Comparison of ENCODE assay signal across 51 mouse cellular contexts in genomic region chr17:36503910-36504309, GRCm38 (mm10). TPM values are rescaled to one million over a fixed set of nuclear protein-coding genes. Genes with fewer than 3 reads are reported as not detected.
"Had no signal": no experiment of that assay in that cellular context is flagged by ENCODE, and none has a peak within 500 bp of the region (broad histone marks: within the 10 kb centered on the region; RNA-seq: fewer than 3 reads in every experiment).

No protein-coding gene starts in this region.

- H3K27ac ChIP-seq: heart, embryonic 10.5 days; heart, embryonic 13.5 days; heart, embryonic 15.5 days; hindbrain, embryonic 10.5 days; hindbrain, embryonic 12.5 days; hindbrain, embryonic 13.5 days; hindbrain, embryonic 14.5 days; hindbrain, embryonic 15.5 days; hindbrain, postnatal 0 days; intestine, embryonic 15.5 days; kidney, embryonic 15.5 days; kidney, postnatal 0 days; layer of hippocampus, adult 2 months; left cerebral cortex, adult 2 months had no signal

- H3K4me1 ChIP-seq: heart, embryonic 10.5 days; heart, embryonic 13.5 days; heart, embryonic 15.5 days; hindbrain, embryonic 10.5 days; hindbrain, embryonic 12.5 days; hindbrain, embryonic 13.5 days; hindbrain, embryonic 15.5 days; intestine, embryonic 15.5 days; kidney, embryonic 15.5 days had no signal

- DNase-seq: heart, postnatal 10 days; heart, postnatal 14 days; heart, postnatal 36 days; heart, postnatal 4 days; kidney, adult 11 months; kidney, adult 18-20 months; kidney, adult 2 months; kidney, adult 8-10 months; kidney, adult 9 months; kidney, postnatal 10 days; kidney, postnatal 14 days; kidney, postnatal 25 days; kidney, postnatal 36 days; kidney, postnatal 4 days; layer of hippocampus, adult 9-11 months; layer of hippocampus, postnatal 36 days had no signal

- H3K4me3 ChIP-seq: heart, embryonic 10.5 days; heart, embryonic 13.5 days; heart, embryonic 15.5 days; hindbrain, embryonic 10.5 days; hindbrain, embryonic 12.5 days; hindbrain, embryonic 13.5 days; hindbrain, embryonic 15.5 days; intestine, embryonic 15.5 days; kidney, embryonic 15.5 days; layer of hippocampus, adult 2 months; left cerebral cortex, adult 2 months had no signal

- H3K9ac ChIP-seq: heart, embryonic 13.5 days; heart, embryonic 15.5 days; hindbrain, embryonic 12.5 days; hindbrain, embryonic 13.5 days; hindbrain, embryonic 14.5 days; hindbrain, embryonic 15.5 days; intestine, embryonic 15.5 days; kidney, embryonic 15.5 days had no signal

- H3K36me3 ChIP-seq: heart, embryonic 10.5 days; heart, embryonic 13.5 days; heart, embryonic 15.5 days; hindbrain, embryonic 10.5 days; hindbrain, embryonic 12.5 days; hindbrain, embryonic 13.5 days; hindbrain, embryonic 15.5 days; intestine, embryonic 15.5 days; kidney, embryonic 15.5 days had no signal

- H3K27me3 ChIP-seq: heart, embryonic 13.5 days; heart, embryonic 15.5 days; hindbrain, embryonic 12.5 days; hindbrain, embryonic 13.5 days; hindbrain, embryonic 15.5 days; intestine, embryonic 15.5 days; kidney, embryonic 15.5 days had no signal

- ATAC-seq: hindbrain, embryonic 16.5 days; hindbrain, postnatal 0 days; inflammation-experienced regulatory T-cells, adult 6 months; intestine, embryonic 15.5 days; intestine, embryonic 16.5 days; intestine, postnatal 0 days had no signal

- H3K4me2 ChIP-seq: heart, embryonic 11.5 days; heart, embryonic 13.5 days; heart, embryonic 15.5 days; hindbrain, embryonic 12.5 days; hindbrain, embryonic 13.5 days; hindbrain, embryonic 14.5 days; hindbrain, embryonic 15.5 days; intestine, embryonic 15.5 days; kidney, embryonic 15.5 days had no signal

- H3K9me3 ChIP-seq: heart, embryonic 10.5 days; heart, embryonic 13.5 days; heart, embryonic 15.5 days; hindbrain, embryonic 10.5 days; hindbrain, embryonic 12.5 days; hindbrain, embryonic 13.5 days; hindbrain, embryonic 15.5 days; intestine, embryonic 15.5 days; kidney, embryonic 15.5 days had no signal

RNA-seq across cellular contexts. Expression of gene H2-M10.4, which starts 41.8 kb away (rescaled TPM):
- total RNA-seq: heart, postnatal 10 days; heart, postnatal 14 days; heart, postnatal 25 days; heart, postnatal 36 days; heart, postnatal 4 days; hematopoietic stem cell, adult 5-6 weeks; hindbrain, postnatal 0 days; layer of hippocampus, adult 18-20 months; layer of hippocampus, adult 2 months; layer of hippocampus, postnatal 10 days; layer of hippocampus, postnatal 14 days; layer of hippocampus, postnatal 25 days; layer of hippocampus, postnatal 36 days; left cerebral cortex, adult 18-20 months; left cerebral cortex, adult 2 months; left cerebral cortex, adult 8-10 months had no signal
- polyA plus RNA-seq: heart, embryonic 10.5 days; heart, embryonic 11.5 days; heart, embryonic 13.5 days; heart, embryonic 14.5 days; heart, embryonic 15.5 days; heart, embryonic 16.5 days; heart, postnatal 0 days; hindbrain, embryonic 10.5 days; hindbrain, embryonic 11.5 days; hindbrain, embryonic 12.5 days; hindbrain, embryonic 13.5 days; hindbrain, embryonic 14.5 days; hindbrain, embryonic 15.5 days; hindbrain, embryonic 16.5 days; hindbrain, postnatal 0 days; inflammation-experienced regulatory T-cells, adult 6 months; intestine, embryonic 14.5 days; intestine, embryonic 15.5 days; intestine, embryonic 16.5 days; intestine, postnatal 0 days; kidney, adult 2 months; kidney, embryonic 14.5 days; kidney, embryonic 15.5 days; kidney, embryonic 16.5 days; kidney, postnatal 0 days; large intestine, adult 2 months had no signal

RNA-seq across cellular contexts. Expression of gene H2-M11, which starts 43.0 kb away (rescaled TPM):
- total RNA-seq: heart, postnatal 10 days; heart, postnatal 14 days; heart, postnatal 25 days; heart, postnatal 36 days; heart, postnatal 4 days; hematopoietic stem cell, adult 5-6 weeks; hindbrain, postnatal 0 days; layer of hippocampus, adult 18-20 months; layer of hippocampus, adult 2 months; layer of hippocampus, postnatal 10 days; layer of hippocampus, postnatal 14 days; layer of hippocampus, postnatal 25 days; layer of hippocampus, postnatal 36 days; left cerebral cortex, adult 18-20 months; left cerebral cortex, adult 2 months; left cerebral cortex, adult 8-10 months had no signal
- polyA plus RNA-seq: heart, embryonic 10.5 days; heart, embryonic 11.5 days; heart, embryonic 13.5 days; heart, embryonic 14.5 days; heart, embryonic 15.5 days; heart, embryonic 16.5 days; heart, postnatal 0 days; hindbrain, embryonic 10.5 days; hindbrain, embryonic 11.5 days; hindbrain, embryonic 12.5 days; hindbrain, embryonic 13.5 days; hindbrain, embryonic 14.5 days; hindbrain, embryonic 15.5 days; hindbrain, embryonic 16.5 days; hindbrain, postnatal 0 days; inflammation-experienced regulatory T-cells, adult 6 months; intestine, embryonic 14.5 days; intestine, embryonic 15.5 days; intestine, embryonic 16.5 days; intestine, postnatal 0 days; kidney, adult 2 months; kidney, embryonic 14.5 days; kidney, embryonic 15.5 days; kidney, embryonic 16.5 days; kidney, postnatal 0 days; large intestine, adult 2 months had no signal
